Mouse (Mus musculus) megakaryocyte progenitor cell, adult 5-6 weeks (primary cell): ENCODE data around the gene Plekhm3. TPM values are rescaled to one million over a fixed set of nuclear protein-coding genes. Genes with fewer than 3 reads are reported as not detected.

Experiments used
- ATAC-seq: replicated peaks from 2 replicates; pipeline ENCODE4 v1.8.0; 2016; ENCODE audit warnings: mild to moderate bottlenecking, moderate TSS enrichment, inconsistent platforms; ENCODE audit not compliant: poor library complexity
- total RNA-seq, 2 experiments: library from RNA; stranded (forward) in 1 of 2; stranded (reverse) in 1 of 2; fragments of 157-497, 149-512 nt in 1 of 2; fragments of 200-1000 nt in 1 of 2; gene quantifications; 2 replicates each; pipeline versions ENCODE4 v1.2.3 to v1.2.4; 2015 to 2017

The Plekhm3 gene
- total RNA-seq, 2 experiments from 2014 or later = 3.3 to 9.2 TPM

GRCm38 (mm10) chr1:64880613-64881012 is 76.0 kb downstream of the Plekhm3 start:
- no peak for ATAC-seq

DNA sequence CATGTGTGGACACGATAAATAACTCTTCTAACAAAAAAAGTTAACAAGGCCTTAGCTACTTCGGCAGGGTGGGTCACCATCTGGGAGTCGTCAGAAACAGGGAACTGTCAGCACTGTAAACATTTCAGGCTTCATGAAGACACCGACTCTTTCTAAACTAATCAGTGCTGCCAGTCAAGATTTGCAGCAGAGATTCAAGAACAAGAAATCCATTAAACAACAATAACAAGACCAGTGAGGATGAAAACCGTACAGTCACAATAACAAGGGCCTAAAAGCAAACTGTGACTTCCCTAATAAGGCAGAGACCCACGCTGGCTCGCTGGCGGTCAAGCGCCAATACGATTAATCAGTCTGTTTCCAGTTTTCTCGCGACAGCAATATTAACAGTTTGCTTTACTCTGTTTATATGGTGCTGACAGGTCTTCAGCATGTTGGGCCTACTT is 77.8 kb downstream of the Plekhm3 start:
- ATAC-seq = no peak

DNA sequence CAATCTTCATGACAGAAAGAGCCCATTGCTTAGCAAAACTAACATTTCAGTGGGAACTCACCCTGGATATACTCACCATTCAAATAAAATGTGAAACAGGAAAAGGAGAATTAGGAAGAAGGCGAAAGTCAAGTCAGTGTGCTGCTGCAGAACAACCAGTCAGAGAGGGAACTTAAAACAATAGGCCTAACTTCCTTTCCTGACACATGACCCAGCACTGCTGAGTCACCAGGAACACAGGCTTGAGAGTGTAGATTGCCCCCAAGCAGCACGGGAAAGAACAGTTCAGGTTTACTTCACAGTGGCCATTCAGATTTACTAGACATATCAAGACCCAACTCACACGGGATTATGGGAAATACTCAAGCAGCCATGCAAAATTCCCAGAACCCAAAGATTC is 80.3 kb downstream of the Plekhm3 start:
- peak; percentile 98 for ATAC-seq

DNA sequence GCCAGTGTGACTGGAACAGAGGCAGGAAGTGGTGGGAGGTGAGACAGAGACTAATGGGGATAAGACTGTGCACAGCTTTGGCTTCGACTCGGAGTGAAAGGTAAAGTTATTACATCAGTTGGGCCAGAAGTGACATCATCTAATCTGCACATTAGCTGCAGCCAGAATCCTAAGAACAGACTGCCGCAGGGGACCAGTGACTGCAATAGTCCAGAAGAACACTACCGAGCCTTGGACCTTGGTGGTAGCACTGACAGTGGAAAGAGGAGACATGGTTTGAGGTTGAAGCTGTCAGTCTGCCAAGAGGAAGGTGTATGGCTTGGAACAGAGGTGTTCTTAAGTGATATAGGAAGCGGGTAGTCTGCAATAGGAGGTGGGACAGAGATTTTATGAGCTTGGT is 80.9 kb downstream of the Plekhm3 start:
- ATAC-seq = no peak

DNA sequence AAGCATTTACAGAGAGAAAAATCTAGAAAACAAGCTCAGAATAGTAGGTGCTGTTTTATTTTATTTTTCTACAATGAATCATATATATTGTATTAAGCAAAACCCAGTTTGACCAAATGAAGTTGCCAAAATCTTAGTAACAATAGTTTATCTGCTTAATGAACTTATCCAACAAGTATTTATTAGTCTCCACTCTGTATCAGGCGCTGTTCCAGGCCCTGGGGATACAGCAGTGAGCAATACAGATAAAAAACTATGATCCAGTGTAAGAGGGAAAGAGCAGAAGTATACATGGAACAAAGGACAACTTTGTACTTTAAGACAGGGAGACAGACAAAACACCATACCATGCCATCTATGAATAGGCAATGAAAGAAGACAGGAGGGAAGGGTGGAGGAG is 81.5 kb downstream of the Plekhm3 start:
- no peak for ATAC-seq

- ATAC-seq = no peak
These were observed 84.7 kb downstream of the Plekhm3 start for GRCm38 (mm10) chr1:64871956-64872355.

- peak; percentile 82 for ATAC-seq
These were observed 88.9 kb downstream of the Plekhm3 start for GRCm38 (mm10) chr1:64867684-64868083.

DNA sequence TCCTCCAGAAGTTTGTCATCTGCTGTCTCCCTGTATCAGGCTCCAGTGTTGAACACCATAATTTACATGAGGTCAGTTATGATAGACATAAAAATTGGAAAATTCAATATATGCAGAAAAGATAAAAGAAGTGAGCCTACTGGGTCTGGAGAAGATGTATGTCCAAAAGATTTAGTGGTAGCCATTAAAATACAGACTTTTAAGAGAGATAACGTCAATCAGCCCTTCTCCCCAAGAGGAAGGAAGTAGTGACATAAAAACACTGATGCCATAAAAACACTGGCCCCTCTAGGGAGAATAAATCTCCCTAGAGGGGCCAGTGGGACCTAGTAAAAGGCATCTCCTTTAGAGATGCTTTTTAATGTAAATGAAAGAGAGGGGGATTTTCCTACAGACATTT is 90.5 kb downstream of the Plekhm3 start:
- ATAC-seq = no peak

DNA sequence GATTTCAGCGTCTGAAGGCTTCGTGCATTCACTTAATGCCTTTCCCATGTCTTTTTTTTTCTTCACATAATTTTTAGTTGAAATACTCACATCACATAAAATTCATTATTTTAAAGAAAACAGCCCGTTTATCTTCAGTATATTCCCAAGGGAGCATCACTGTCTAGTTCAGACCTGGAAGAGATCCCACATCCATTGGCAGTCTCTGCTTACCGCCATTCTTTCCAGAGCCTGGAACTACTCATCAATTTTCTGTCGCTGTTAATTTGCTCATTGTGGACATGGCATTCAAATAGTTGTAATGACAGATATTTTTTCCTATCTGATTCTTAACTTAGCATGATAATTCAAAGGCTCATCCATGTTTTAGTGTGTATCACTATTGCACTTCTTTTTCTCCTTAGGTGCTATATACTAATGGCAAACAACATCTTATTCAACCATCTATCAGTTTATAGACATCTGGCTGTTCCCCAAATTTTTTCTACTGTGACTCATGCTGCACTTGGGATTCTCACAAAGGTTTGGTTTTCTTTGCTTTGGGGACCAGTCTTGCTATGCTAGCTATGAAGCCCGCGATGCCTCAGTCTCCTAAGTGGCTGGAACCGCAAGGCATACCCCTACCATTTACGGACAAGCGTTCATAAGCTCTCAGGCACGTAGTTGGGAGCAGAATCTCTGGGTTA is 96.2 kb downstream of the Plekhm3 start:
- no peak for ATAC-seq

- ATAC-seq = no peak
These were observed 96.8 kb downstream of the Plekhm3 start for GRCm38 (mm10) chr1:64859826-64860225.

DNA sequence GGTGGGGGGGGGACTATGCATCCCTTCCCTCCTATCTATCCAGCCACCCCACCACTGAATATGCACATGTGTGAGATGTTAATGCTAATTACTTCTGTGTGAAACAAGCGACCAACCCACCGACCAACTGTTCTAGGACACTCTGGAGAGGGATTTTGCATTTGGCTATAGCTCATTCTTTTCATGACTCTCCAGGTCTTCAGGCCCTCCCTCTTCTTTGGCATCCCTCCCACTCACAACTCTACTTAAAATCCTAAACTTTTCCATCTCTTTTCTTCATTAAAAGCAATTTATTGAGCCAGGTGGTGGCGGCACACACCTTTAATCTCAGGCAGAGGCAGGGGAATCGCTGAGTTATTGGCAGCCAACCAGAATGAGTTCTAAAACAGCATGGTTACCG is 101.8 kb downstream of the Plekhm3 start:
- ATAC-seq = no peak

DNA sequence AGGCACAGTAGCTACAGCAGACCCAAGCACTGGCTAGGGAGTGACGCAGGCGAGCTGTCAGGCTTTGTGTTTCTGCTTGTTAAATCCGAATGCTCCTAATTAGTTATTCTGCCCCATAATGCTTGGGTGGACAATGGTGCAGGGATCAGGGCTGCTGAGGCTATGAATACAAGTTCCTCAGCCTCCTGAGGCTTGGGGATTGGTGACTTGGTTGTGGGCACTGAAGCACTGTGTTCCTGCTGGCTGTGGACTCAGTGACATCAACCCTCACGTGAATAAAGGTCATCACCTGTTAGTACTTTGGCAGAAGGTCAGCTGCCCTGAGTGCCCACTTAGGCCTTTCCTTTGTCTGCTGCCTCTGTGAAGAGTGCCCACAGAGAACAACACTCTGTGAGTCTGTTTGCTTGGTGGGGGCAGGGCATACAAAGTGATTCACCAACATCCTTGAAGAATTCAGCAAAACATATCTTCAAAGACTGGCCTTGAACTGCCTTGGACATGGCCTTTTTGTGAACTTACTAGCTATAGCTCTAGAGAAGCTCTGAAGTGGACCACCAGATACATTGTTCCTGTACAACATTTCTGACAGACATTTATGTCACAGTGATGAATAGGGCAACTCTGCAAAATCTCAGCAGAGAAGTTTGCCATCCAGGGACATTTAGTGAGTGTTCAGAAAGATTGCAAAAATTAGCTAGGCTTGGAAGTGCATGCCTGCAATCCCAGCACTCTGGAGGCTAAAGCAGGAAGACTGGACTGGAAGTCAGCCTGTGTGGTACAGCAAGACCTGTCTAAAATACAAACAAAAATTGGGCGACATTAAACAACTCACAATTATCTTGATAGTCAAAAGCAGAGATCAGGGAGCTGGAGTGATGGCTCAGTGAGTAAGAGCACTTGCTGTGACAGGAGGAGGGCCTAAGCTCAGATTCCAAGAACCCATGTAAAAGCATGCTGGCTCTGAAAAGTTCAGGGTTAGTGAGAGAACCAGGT is 102.6 kb downstream of the Plekhm3 start:
- ATAC-seq = no peak

GRCm38 (mm10) chr1:64853244-64853643 is 103.4 kb downstream of the Plekhm3 start:
- no peak for ATAC-seq

DNA sequence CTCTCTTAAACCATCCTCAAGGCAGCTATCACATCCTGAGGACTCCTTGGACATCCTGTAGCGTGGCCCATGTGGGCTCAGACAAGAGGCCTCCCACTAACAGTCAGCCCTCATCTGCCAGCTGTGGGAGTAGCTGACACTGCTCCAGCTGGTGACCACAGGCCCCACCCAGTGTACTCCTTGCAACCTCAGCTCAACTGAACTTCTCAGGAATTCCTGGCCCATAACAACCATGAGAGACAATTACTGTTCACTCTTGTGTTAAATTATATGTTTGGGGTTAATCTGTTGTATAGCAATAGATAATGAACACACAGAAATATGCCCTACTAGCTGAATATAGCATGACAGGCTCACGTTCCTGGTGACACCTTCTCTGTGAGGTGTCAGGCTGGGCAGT is 104.4 kb downstream of the Plekhm3 start:
- ATAC-seq = peak; percentile 88

DNA sequence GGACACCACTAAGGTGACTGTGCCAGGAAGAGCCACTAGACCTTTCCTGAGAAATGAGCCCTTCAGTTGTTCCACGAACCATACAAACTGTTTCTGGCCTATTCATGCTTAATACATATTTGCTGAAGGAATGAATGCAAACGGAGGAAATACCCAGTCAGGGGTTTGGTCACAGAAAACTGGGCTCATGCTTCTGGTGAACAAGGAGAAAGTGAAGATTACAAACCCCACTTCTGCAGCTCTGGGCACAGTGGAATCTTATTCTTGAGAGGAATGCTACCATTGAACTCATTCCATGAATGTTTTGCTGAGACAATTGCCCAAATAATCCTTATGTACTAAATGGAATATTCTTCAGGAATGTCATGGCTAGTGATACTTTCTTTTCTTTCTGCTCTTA is 106.3 kb downstream of the Plekhm3 start:
- ATAC-seq = no peak

GRCm38 (mm10) chr1:64848996-64849395 is 107.6 kb downstream of the Plekhm3 start:
- no peak for ATAC-seq

DNA sequence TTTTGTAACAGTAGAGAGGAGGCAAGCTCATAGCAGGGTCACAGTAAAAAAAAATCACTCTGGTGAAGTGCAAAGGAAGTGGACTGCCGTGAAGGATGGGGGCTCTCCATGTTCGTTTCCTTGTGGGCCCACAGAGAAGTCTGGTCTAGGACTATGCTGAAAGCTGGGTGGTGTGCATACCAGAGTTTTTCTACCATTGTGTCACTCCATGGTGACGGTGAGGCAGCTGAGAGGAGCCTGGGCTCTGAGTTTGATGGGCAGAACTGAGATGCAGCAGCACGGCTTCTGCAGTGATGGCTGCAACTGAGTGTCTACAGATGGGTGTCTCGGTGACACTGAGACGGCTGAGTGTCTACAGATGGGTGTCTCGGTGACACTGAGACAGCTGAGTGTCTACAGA is 108.5 kb downstream of the Plekhm3 start:
- ATAC-seq = no peak

DNA sequence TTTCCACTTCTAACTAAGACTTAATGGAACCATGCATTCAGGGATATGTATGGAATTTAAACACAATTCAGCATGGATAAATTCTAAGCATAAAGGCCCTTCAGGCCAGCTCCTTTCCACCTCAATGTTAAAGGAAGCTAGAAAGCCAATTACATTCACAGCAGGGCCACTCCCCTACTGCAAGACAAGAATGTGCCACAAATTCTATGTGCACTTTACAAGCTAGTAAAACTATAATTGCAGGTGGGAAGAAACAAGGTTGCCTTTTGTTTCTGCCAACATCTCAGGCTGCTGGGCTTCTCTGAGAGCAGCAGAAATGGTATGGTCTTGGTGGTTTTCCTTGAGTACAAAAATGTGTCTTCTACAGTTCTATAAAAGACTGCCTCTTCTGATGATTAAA is 109.1 kb downstream of the Plekhm3 start:
- no peak for ATAC-seq

- no peak for ATAC-seq
These were observed 111.6 kb downstream of the Plekhm3 start for GRCm38 (mm10) chr1:64844978-64845377.

DNA sequence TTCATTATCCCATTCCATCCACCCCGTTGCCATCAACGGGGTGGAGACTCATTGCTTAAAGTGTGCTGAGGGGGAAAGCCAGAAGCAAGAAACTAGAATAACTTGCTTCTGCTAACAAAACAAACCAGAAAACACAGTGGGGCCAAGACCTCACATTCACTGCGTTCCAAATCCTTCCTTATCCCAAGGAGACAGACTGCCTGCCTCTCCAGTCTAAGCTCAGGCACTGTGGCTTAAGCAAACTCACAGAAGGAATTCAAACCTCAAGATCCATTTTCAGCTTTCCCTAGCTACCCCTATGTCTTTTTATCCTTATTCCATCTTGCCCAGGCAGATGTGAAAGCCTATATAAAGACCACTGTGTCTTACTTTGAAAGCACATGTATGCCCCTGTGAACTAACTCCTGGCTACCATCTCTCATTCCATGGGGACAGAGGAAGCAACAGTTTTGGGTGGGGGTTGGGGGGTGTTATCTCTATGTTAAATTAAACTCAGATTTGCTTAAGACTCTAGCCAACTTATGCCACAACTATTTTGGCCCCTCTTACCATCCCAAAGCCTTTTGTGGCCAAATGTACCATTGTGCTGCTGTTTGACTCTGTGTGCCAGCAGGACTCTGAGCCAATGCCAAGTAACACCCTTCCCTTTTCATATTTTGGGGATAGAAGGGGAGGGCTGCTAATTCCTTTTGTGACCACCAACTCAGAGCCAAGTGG is 112.6 kb downstream of the Plekhm3 start:
- ATAC-seq = no peak

- ATAC-seq = no peak
These were observed 115.7 kb downstream of the Plekhm3 start for GRCm38 (mm10) chr1:64840930-64841329.
